Mouse (Mus musculus): ENCODE results near the gene Snap91.

The Snap91 gene

GRCm38 (mm10) chr9:86742959-86743911 lies 137.2 kb downstream of the Snap91 start, which contains the start of gene Prss35:
Gene Prss35 (plus strand): TSS chr9:86743649.
- DNase-seq: peak; percentile 54 to 73

GRCm38 (mm10) chr9:86739971-86740370 lies 140.5 kb downstream of the Snap91 start:
- no peak for DNase-seq

- no peak for DNase-seq
These were observed 141.7 kb downstream of the Snap91 start for GRCm38 (mm10) chr9:86738801-86739200.

DNA sequence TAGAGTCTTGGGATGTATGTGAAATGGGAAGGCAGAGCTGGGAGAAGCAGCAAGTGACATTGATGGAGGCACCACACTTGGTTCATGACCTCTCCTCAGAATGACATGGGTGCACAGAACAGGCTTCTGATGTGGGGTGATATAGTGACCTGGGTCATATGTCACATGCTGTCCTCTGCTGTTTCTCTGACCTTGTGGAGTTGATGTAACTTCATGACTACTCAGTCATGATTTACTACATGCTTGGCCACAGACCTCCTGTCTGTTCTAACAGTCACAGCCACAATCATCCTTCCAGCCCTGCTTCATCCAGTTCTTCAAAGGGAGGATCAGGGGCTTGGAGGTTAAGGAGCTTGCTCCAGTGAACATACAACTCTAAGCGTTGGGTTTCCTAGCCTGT lies 142.4 kb downstream of the Snap91 start:
- DNase-seq: no peak

GRCm38 (mm10) chr9:86736991-86737390 lies 143.5 kb downstream of the Snap91 start:
- DNase-seq: no peak

DNA sequence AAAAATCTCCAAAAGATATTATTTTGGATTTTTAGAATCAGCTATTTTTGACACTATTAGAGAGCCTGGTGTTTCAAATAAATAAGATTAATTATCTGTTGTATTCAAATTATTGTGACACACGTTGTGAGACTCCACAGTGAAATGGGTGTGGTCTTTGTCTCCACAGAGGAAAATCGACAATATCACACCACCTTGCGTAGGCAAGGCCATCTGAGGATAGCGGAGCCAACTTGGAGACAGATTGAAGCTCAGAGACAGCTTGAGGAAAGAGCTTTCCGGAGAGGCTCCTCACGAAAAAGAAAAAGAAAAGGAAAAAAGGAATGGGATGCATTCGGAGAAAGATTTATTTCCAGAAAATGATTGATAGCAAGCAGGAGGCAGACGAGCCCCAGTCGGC lies 145.7 kb downstream of the Snap91 start:
- no peak for DNase-seq

- DNase-seq: no peak
These were observed 146.1 kb downstream of the Snap91 start for GRCm38 (mm10) chr9:86734357-86734756.

- no peak for DNase-seq
These were observed 150.6 kb downstream of the Snap91 start for GRCm38 (mm10) chr9:86729811-86730210.

- no peak for DNase-seq
These were observed 151.4 kb downstream of the Snap91 start for GRCm38 (mm10) chr9:86729084-86729483.

- DNase-seq: no peak
These were observed 152.1 kb downstream of the Snap91 start for GRCm38 (mm10) chr9:86728214-86728814.

GRCm38 (mm10) chr9:86726381-86726720 lies 154.1 kb downstream of the Snap91 start:
- no peak for DNase-seq

- DNase-seq: no peak
These were observed 154.7 kb downstream of the Snap91 start for GRCm38 (mm10) chr9:86725604-86726380.

DNA sequence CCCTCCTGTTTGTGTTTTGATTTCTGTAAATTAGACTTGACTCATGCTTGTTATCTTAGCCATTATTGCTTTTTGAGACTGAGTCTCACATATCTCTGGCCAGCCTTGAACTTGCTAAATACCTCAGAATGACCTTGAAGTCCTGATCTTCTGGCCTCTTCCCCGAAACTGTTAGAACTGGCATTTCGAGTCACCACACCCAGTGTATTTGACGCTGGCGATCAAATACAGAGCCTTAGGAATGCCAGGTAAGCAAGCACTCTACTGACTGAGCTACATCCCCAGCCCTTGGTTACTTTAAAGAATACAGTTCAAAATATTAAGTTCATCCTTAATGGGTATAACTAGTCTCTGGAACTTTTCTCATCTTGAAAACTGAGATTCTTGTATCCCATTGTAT lies 155.4 kb downstream of the Snap91 start:
- DNase-seq: no peak

- no peak for DNase-seq
These were observed 159.7 kb downstream of the Snap91 start for GRCm38 (mm10) chr9:86720794-86721193.

DNA sequence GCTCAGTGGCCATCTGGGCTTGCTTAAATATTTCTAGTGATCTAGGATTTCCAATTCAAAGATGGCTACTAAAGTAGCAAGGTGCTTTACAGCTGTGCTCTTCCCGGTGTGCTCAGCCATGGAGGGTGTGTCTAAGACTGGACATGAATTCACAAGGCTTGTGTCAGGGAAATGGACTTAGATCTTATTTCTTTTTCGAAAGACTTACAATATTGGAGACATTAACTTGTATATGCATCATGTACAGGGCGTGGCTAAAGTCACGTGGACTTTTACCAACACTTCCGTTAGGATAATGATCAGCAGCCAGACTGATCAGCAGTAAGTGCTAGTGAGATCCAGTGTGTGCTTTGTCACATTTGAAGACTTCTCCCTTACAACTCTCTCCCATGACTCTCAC lies 160.2 kb downstream of the Snap91 start:
- no peak for DNase-seq

DNA sequence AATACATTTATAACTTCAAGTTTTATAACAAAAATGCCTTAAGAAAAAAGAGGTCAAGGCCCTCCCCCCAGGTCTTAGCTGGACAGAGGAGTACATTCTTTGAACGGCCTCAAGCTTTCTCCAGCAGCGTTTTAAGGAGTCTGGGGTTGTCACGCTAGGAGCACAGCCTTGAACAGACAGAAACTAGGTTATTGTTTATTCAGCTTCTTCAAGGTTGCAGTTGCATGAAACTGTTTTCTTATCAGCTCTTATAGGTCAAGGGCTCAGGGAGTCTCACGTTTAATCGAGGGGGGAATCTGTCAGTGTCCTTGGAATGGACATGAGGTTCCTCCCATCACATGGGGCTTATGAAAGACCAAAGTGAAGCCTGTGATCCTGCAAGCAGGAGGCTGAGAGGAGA lies 163.3 kb downstream of the Snap91 start:
- no peak for DNase-seq

- no peak for DNase-seq
These were observed 163.9 kb downstream of the Snap91 start for GRCm38 (mm10) chr9:86716540-86716939.
